Mouse (Mus musculus): ENCODE measurements at regions not wholly inside any gene's neighbourhood (a gene's known extent, or its start where the extent isn't known, plus 50 kb on each side); places are given as distances from the start of the nearest gene placed in this dataset.

DNA sequence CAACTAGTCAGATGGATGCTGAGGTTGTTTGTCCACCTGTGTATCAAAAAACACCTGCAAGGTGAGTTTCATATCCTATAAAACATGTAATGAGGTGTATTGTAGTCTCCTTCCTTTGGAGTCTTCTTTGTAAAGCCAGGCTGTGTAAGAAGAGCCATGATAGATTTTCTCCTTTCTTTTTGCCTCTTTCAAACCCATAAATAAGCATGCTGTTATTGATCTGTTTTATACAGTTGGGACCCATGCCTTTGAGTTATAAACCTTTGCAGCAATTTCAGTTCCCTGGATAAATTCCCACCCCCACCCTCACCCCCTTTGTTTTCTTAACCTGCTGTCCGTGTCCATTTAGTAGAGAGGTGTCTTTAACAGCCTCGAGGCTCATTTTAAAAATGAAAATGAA is 131.0 kb upstream of the Rgs17 start:
- DNase-seq (ENCODE audit: low spot score in 2 of 2), result no peak

DNA sequence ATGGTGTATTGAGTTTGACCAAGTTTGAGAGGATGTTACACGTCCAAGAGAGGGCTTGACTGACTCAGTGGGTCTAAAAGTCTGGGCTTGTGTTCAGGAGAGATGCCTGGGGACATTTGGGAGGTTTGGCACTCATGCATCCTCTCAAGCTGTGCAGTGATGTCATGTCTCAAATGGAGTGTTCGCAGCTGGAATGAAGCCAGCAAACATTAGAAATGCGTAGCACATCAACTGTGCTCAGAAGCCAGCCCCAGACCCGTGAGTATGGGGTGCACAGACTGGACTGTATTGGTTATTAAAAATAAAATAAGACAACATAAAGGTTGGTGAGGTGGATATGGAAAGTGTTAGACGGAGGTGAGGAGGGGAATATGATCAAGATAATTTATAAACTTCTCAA is 121.2 kb upstream of the Rgs17 start:
- DNase-seq (ENCODE audit: low spot score in 2 of 2), result no peak

DNA sequence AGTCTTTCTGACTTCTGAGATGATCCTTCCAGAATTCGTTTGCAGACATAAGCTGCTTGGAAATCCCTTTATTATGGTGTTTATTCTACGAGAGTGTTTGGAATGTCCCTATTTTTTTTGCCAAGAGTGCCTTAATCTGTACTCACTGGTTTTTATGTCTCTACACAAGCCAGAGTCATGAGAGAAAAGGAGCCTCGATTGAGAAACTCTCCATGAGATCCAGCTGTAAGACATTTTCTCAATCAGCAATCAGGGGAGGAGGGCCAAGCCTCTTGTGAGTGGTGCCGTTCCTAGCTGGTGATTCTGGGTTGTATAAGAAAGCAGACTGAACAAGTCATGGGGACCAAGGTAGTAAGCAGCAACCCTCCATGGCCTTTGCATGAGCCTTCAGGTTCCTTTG is 117.6 kb upstream of the Rgs17 start:
- DNase-seq (ENCODE audit: low spot score in 2 of 2), result no peak

DNA sequence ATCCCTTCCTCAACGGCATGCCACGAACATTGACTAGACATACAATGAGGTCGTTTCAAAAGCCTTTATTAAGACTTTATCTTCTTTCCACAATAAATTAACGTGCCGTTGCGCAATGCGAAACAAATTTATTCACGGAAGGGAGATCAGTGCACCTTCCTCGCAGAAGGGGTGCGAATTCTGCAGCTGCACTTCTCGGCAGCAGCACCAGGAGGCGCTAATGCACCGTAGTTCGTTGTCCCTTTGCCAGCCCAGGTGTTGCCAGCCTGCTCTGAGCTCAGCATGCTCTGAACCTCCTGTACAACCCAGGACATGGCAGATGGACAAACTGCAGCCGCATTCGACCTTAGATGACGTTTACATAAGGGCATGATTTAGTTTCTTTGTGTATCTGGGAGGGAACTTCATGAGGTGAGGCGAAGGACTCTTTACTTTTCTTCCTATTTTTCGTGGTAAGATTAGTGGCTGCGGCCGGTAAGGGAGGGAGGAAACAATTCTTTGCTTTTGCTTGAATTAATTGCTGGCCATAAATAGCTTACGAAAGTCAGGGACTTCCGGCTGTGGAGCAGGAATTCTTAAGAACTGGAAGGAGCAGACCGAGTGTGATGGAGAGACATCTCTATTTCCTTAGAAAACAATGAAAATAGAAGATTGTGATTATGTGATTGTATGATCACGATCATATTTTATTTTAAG is 113.7 kb upstream of the Rgs17 start:
- DNase-seq (ENCODE audit: low spot score in 2 of 2), result peak; percentile 33 to 93

DNA sequence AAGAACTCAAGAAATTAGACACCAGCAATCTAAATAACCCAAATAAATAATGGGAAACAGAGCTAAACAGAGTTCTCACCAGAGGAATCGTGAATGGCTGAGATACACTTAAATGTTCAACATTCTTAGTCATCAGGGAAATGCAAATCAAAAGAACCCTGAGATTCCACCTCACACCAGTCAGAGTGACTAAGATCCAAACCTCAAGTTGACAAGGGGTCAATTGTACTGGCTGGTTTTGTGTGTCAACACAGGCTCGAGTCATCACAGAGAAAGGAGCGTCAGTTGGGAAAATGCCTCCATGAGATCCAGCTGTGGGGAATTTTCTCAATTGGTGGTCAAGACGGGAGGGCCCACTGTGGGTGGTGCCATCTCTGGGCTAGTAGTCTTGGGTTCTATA is 110.3 kb upstream of the Rgs17 start:
- no peak for DNase-seq (ENCODE audit: low spot score in 2 of 2)

DNA sequence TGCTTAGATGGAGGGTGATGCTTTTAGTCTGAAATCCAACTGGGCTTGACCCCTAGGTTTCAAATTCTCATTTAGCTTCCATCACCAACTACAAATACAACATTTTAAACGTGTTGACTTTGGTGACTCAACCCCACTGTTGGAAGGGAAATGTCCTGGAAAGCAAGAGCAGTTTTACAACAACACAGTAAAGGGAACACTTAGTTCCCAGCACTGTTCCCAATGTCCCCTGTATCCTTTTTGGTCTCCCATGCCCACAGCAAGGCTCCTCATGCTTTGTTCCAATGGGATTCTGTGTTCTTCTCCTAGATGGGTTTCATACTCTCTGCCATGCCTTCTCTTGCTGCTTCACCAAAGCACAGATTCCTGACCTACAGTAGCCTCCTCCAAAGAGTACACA is 105.4 kb upstream of the Rgs17 start:
- DNase-seq (ENCODE audit: low spot score in 2 of 2), result no peak

DNA sequence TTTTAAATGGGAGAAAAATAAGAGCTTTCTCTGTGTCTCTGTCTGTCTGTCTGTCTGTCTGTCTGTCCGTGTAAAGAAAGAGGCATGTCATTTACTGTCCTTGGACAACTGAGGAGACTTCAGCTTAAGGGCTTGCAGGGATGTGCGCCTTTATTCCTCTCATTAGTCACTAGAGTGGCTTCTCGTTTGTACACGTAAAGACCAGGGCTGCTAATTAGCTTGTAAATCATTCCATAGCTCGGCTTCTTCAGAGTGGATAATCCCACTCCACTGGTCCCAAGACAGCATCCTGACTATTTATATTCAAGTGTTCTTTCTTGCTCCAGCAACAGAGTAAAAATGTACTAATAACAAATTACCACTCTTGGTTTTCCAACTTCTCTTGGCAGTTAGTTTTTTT is 104.1 kb upstream of the Rgs17 start:
- DNase-seq (ENCODE audit: low spot score in 2 of 2), result no peak

DNA sequence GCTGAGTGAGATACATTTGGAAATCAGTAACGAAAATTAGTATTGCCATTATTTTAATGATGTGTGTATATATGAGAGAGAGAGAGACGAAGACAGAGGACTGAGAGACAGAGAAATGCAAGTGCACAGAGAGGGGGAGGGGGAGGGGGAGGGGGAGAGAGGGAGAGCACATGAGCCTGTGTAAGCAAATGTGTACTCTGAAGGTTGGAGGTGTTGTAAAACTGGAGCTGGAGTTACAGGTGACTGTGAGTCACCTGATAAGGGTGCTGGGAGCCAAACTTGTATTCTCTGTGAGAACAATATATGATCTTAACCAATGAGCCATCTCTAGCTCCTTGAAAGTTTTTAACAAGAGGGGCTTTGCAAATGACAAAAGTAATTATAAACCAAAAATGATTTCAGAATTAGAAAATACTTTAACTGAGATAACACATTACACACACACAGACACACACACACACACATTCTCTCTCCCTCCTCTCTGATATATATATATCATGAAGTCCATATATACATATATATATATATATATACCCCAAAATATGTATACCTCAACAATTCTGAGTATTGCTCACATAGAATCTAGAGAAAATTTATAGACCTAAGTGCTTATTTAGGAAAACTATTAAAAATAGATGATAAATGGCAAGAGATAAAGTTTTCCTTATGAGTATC is 100.5 kb upstream of the Rgs17 start:
- no peak for DNase-seq (ENCODE audit: low spot score in 2 of 2)

DNA sequence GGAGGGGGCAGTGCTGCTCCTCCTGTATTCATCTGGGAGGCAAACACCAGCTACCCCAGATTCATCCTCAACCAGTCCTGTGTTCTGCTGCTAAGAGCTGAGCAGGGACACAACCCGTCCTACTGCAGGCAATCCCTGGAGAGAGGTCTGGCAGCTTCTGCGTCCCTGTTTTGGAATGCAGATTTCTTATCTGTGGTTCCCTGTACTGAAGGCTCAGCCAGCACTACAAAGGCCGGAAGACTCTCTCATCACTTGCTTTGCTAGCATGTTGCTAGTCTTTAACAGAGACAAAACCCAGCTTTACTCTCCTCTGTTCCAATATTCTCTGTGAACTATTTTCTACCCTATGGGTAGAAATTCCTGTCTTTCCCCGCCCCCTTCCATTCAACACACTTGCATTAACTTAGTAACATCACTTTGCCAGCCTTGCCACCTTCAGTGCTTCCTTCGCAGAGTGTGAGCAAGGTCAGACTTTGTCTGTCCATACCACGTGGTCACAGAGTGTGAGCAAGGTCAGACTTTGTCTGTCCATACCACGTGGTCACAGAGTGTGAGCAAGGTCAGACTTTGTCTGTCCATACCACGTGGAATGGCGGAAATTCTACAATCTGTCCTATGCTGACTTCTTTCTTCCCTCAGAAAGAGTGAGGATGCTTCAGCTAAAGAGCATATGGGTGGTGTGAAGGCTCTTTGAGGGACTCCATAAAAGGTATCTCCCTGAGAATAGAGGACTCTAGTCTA is 98.9 kb upstream of the Rgs17 start:
- DNase-seq (ENCODE audit: low spot score in 2 of 2), result no peak

DNA sequence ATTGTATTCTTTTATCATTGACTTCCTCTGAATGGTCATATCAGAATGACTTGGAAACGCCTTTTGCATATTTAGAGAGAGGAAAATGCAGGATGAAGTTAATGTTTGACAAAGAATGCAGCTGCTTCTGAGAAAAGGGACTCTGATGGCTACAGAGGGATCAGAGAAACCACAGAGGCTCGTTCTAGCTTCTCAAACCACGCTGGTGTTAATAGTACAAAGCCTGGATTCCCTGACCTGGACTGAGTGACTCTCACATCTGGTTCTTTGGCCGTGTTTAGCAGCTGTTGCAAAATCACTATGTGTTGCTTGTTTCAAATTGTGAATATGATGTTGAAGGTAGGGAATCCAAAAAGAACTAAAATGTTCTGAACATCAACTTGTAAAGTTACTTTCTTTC is 91.5 kb upstream of the Rgs17 start:
- DNase-seq (ENCODE audit: low spot score in 2 of 2), result no peak

DNA sequence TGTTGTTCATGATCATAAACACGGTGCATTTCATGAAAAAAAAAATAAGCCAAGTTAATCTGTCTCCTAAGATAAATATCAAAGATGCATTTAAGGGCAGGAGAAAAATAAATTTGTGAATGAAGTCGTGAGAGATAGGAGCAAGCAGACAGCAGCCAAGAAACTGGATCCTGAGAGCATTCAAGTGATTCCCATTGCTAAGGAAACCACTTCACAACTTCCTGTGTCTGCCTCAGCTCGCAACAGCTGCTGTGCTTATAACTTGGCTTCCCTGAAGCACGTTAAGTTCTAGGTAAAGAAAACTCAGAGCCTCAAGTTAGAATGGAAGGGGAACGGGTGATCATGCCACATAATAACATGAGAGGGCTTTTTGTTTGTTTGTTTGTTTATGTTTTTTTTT is 89.3 kb upstream of the Rgs17 start:
- no peak for DNase-seq (ENCODE audit: low spot score in 2 of 2)

DNA sequence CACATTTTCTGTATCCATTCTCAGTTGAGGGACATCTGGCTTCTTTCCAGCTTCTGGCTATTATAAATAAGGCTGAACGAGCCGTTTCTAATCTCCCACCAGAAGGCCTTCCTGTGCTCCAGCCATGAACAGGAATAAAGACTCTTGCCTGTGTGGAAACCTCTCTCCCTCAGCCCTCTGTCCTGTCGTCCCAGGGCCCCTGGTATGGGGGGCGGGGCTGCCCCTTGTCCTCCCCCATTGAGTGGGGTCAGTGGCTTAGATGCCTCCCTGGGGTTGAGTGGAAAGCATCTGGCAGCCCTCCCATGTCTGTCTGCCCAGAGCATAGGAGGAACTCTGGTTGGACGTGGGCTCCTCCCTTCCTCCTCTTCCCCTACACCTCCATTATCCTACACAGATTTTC is 88.8 kb upstream of the Rgs17 start:
- DNase-seq (ENCODE audit: low spot score in 2 of 2), result no peak

DNA sequence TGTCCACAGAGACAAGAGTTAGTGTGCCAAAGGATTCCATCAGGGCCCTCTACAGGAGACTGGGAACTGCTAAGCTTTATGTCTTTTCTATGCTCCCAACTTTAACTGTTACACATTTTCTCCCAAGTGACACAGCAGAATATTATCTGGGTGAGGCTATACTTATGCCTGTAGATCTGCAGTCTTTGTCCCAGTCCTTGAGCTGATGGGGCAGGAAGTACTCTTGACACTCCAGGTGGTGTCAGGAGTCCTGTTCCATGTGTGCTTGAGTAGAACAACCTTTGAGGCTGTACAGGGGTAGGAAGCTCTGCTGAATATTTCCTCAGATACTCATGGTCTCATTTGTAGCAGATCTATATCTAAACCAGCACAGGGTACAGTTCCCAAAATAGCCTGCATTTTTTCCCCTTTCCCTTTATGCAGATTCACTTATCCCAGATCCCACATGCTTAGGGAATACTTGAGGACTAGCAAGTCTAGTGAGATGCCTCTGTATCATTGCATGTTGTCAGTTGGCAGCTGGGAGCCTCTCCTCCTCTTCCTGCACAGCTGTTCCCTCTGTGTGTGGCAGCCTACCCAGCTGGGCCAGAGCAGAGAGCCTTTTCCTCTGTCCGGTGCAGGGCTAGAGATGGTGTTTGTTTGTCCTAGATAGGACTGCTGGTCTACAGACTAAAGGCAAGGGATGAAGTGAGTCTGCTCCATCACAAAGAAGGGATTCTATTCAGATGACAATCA is 85.2 kb upstream of the Rgs17 start:
- DNase-seq (ENCODE audit: low spot score in 2 of 2), result no peak

DNA sequence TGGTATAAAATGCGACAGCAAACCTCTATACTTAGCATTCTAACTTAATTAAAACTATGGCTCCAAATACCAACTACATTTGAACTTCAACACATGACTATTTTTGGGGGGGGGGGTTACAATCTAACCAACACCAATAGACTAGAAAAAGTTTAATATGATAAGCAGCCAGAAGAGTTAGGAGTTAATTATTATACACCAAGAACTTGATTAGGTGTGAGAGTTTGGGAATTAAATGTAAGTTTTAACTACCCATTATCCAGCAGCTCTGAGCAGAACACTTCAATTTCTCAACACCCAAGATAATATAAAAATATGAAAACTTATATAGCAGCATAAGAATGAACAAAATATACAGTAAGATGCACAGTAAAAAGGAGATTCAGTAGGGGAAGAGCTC is 59.2 kb upstream of the Rgs17 start:
- DNase-seq (ENCODE audit: low spot score in 2 of 2), result no peak

DNA sequence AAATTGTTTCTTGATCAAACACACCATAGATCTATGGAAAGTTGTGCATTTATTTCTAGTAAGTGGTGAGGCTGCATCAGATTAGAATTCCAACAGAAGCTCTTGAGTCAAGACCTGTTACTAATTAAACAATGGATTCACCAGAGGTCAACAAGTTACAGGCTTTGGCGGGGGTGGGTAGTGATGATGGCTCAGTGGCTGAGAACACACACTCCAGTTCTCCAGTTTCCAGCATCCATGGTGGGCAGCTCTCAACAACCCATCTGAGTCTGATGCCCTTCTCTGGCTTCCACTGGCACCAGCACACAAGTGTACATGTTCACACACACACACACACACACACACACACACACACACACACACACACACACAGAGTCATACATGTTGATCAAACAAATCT is 56.3 kb upstream of the Rgs17 start:
- DNase-seq (ENCODE audit: low spot score in 2 of 2), result no peak

All from left cerebral cortex, adult 8-10 months (tissue).